Mouse (Mus musculus) cerebellum, adult 11 months (tissue): Measurements from ENCODE around the gene Zfp296.
"Not testable (repeated sequence)": the region's sequence is repeated elsewhere in the genome, so short reads cannot be mapped to it uniquely, and the experiment has no call there.

Experiments used
- DNase-seq: peaks from one replicate; pipeline ENCODE4 v3.0.0; 2022

Gene Zfp296

GRCm38 (mm10) chr7:19562643-19563410 is 14.3 kb upstream of the Zfp296 start, which contains the start of gene Ppp1r37:
Gene Ppp1r37, minus strand, starts transcription at chr7:19563076.
- DNase-seq, result no peak

- DNase-seq, result no peak
Measured at GRCm38 (mm10) chr7:19563884-19564283, 13.2 kb upstream of the Zfp296 start.

GRCm38 (mm10) chr7:19564455-19564854 is 12.6 kb upstream of the Zfp296 start:
- no peak for DNase-seq

GRCm38 (mm10) chr7:19565803-19566202 is 11.3 kb upstream of the Zfp296 start:
- DNase-seq, result no peak

- no peak for DNase-seq
Measured at GRCm38 (mm10) chr7:19567426-19567825, 9.7 kb upstream of the Zfp296 start.

- DNase-seq, result no peak
Measured at GRCm38 (mm10) chr7:19569647-19570046, 7.4 kb upstream of the Zfp296 start.

- peak; percentile 70 for DNase-seq
Measured at GRCm38 (mm10) chr7:19572926-19573775, 3.9 kb upstream of the Zfp296 start.

- no peak for DNase-seq
Measured at GRCm38 (mm10) chr7:19573776-19574140, 3.3 kb upstream of the Zfp296 start.

GRCm38 (mm10) chr7:19575559-19575958 is 1.5 kb upstream of the Zfp296 start:
- DNase-seq, result no peak

- peak; percentile 42 for DNase-seq
Measured at GRCm38 (mm10) chr7:19577877-19578414, 859 bp downstream of the Zfp296 start.

GRCm38 (mm10) chr7:19578436-19578835 is 1.3 kb downstream of the Zfp296 start:
- no peak for DNase-seq

GRCm38 (mm10) chr7:19579751-19580150 is 2.7 kb downstream of the Zfp296 start:
- DNase-seq, result no peak

GRCm38 (mm10) chr7:19580634-19581033 is 3.5 kb downstream of the Zfp296 start:
- no peak for DNase-seq

- DNase-seq, result no peak
Measured at GRCm38 (mm10) chr7:19586269-19586668, 9.2 kb downstream of the Zfp296 start.

- no peak for DNase-seq
Measured at GRCm38 (mm10) chr7:19589207-19589606, 12.1 kb downstream of the Zfp296 start.

GRCm38 (mm10) chr7:19589917-19590316 is 12.8 kb downstream of the Zfp296 start:
- peak; percentile 82 for DNase-seq

GRCm38 (mm10) chr7:19593061-19593730 is 16.1 kb downstream of the Zfp296 start:
- no peak for DNase-seq

- DNase-seq, result no peak
Measured at GRCm38 (mm10) chr7:19600562-19600961, 23.5 kb downstream of the Zfp296 start.

GRCm38 (mm10) chr7:19603055-19603454 is 26.0 kb downstream of the Zfp296 start:
- DNase-seq, result no peak

- peak; percentile 94 for DNase-seq
Measured at GRCm38 (mm10) chr7:19603849-19604605, 26.9 kb downstream of the Zfp296 start, which contains the start of gene Clasrp. Gene Clasrp, minus strand, starts transcription at chr7:19604486.

GRCm38 (mm10) chr7:19604606-19605214 is 27.6 kb downstream of the Zfp296 start:
- DNase-seq, result not testable (repeated sequence)

- no peak for DNase-seq
Measured at GRCm38 (mm10) chr7:19607291-19607690, 30.2 kb downstream of the Zfp296 start.
